Mouse (Mus musculus): ENCODE measurements around the gene Tmem115. TPM values are rescaled to one million over a fixed set of nuclear protein-coding genes. Genes with fewer than 3 reads are reported as not detected.

Tmem115 gene
- polyA plus RNA-seq, 1 experiment from 2014 or later, result 47.6 TPM

- Histone ChIP-seq H3K4me1 (replicated peaks; ENCODE audit: control insufficient read depth, insufficient read depth, low read length) (peaks cover 24% of the 10 kb centered on the region), H3K36me3 (ENCODE audit: control insufficient read depth, insufficient read depth, low read length) (peaks cover 40% of the 10 kb centered on the region), H3K27me3 (replicated peaks; ENCODE audit: control insufficient read depth, insufficient read depth, low read length) (no peaks in the 10 kb centered on the region), H3K4me3 (ENCODE audit: low read depth, low read length) (peak overlapping the region; percentile 87; the same call in 1 of the 2 replicates), H3K9ac (ENCODE audit: low read length) (no peak overlapping the region), H3K27ac (ENCODE audit: low read depth) (no peak overlapping the region), H3K4me2 (ENCODE audit: low read length) (peak overlapping the region; percentile 97), H3K9me3 (ENCODE audit: control insufficient read depth, low read length) (no peaks in the 10 kb centered on the region)
- no peak for ATAC-seq (replicated peaks; ENCODE audit: low FRiP score, low TSS enrichment, low read depth)
- WGBS, result 89% methylated on average over 11 of the region's 11 CpGs
- no peak for DNase-seq (ENCODE audit: low spot score)
These were observed 9.6 kb downstream of the Tmem115 start for GRCm38 (mm10) chr9:107543299-107543698.

- DNase-seq (ENCODE audit: low spot score) (no peak), ATAC-seq (replicated peaks; ENCODE audit: low FRiP score, low TSS enrichment, low read depth) (no peak)
- 97% methylated on average over 17 of the region's 17 CpGs for whole genome bisulfite sequencing
- Histone ChIP-seq H3K27ac (ENCODE audit: low read depth) (no peak overlapping the region), H3K4me3 (ENCODE audit: low read depth, low read length) (no peak overlapping the region), H3K27me3 (replicated peaks; ENCODE audit: control insufficient read depth, insufficient read depth, low read length) (no peaks in the 10 kb centered on the region), H3K9me3 (ENCODE audit: control insufficient read depth, low read length) (no peaks in the 10 kb centered on the region), H3K9ac (ENCODE audit: low read length) (no peak overlapping the region), H3K4me1 (replicated peaks; ENCODE audit: control insufficient read depth, insufficient read depth, low read length) (peaks cover 24% of the 10 kb centered on the region), H3K4me2 (ENCODE audit: low read length) (no peak overlapping the region), H3K36me3 (ENCODE audit: control insufficient read depth, insufficient read depth, low read length) (peaks cover 31% of the 10 kb centered on the region)
These were observed 10.5 kb downstream of the Tmem115 start for GRCm38 (mm10) chr9:107544196-107544700.

GRCm38 (mm10) chr9:107544729-107545128, 11.0 kb downstream of the Tmem115 start:
- WGBS, result 94% methylated on average over 12 of the region's 12 CpGs

GRCm38 (mm10) chr9:107545199-107545598, 11.5 kb downstream of the Tmem115 start:
- Histone ChIP-seq H3K27ac (ENCODE audit: low read depth) (no peak overlapping the region), H3K27me3 (replicated peaks; ENCODE audit: control insufficient read depth, insufficient read depth, low read length) (no peaks in the 10 kb centered on the region), H3K9me3 (ENCODE audit: control insufficient read depth, low read length) (no peaks in the 10 kb centered on the region), H3K4me2 (ENCODE audit: low read length) (no peak overlapping the region), H3K4me3 (ENCODE audit: low read depth, low read length) (no peak overlapping the region), H3K9ac (ENCODE audit: low read length) (no peak overlapping the region), H3K36me3 (ENCODE audit: control insufficient read depth, insufficient read depth, low read length) (peaks cover 22% of the 10 kb centered on the region), H3K4me1 (replicated peaks; ENCODE audit: control insufficient read depth, insufficient read depth, low read length) (peaks cover 24% of the 10 kb centered on the region)
- ATAC-seq (replicated peaks; ENCODE audit: low FRiP score, low TSS enrichment, low read depth) (no peak), DNase-seq (ENCODE audit: low spot score) (no peak)
- WGBS, result 83% methylated on average over 10 of the region's 10 CpGs

More at GRCm38 (mm10) chr9:107544729-107545128, 11.0 kb downstream of the Tmem115 start:
- Histone ChIP-seq H3K36me3 (ENCODE audit: control insufficient read depth, insufficient read depth, low read length) (peaks cover 26% of the 10 kb centered on the region), H3K4me2 (ENCODE audit: low read length) (no peak overlapping the region), H3K4me1 (replicated peaks; ENCODE audit: control insufficient read depth, insufficient read depth, low read length) (peaks cover 24% of the 10 kb centered on the region), H3K27ac (ENCODE audit: low read depth) (no peak overlapping the region), H3K27me3 (replicated peaks; ENCODE audit: control insufficient read depth, insufficient read depth, low read length) (no peaks in the 10 kb centered on the region), H3K9me3 (ENCODE audit: control insufficient read depth, low read length) (no peaks in the 10 kb centered on the region), H3K4me3 (ENCODE audit: low read depth, low read length) (no peak overlapping the region), H3K9ac (ENCODE audit: low read length) (no peak overlapping the region)
- ATAC-seq (replicated peaks; ENCODE audit: low FRiP score, low TSS enrichment, low read depth) (no peak), DNase-seq (ENCODE audit: low spot score) (no peak)

- Histone ChIP-seq H3K9me3 (ENCODE audit: control insufficient read depth, low read length) (no peaks in the 10 kb centered on the region), H3K27ac (ENCODE audit: low read depth) (no peak overlapping the region), H3K27me3 (replicated peaks; ENCODE audit: control insufficient read depth, insufficient read depth, low read length) (no peaks in the 10 kb centered on the region), H3K9ac (ENCODE audit: low read length) (no peak overlapping the region), H3K4me3 (ENCODE audit: low read depth, low read length) (no peak overlapping the region), H3K4me1 (replicated peaks; ENCODE audit: control insufficient read depth, insufficient read depth, low read length) (peaks cover 24% of the 10 kb centered on the region), H3K4me2 (ENCODE audit: low read length) (no peak overlapping the region), H3K36me3 (ENCODE audit: control insufficient read depth, insufficient read depth, low read length) (peaks cover 22% of the 10 kb centered on the region)
- no peak for ATAC-seq (replicated peaks; ENCODE audit: low FRiP score, low TSS enrichment, low read depth)
- 20% methylated on average over 3 of the region's 3 CpGs for WGBS
- peak; percentile 89 for DNase-seq (ENCODE audit: low spot score)
These were observed 11.9 kb downstream of the Tmem115 start for GRCm38 (mm10) chr9:107545602-107546001.

- ATAC-seq (replicated peaks; ENCODE audit: low FRiP score, low TSS enrichment, low read depth), result peak; percentile 43; the same call in 1 of the 2 replicates
- H3K4me3 ChIP-seq (ENCODE audit: low read depth, low read length), result peak within 1 kb of the TSS; percentile 11; the same call in 1 of the 2 replicates
- H3K4me2 ChIP-seq (ENCODE audit: low read length), result peak within 1 kb of the TSS; percentile 38
- H3K27ac ChIP-seq (ENCODE audit: low read depth), result no peak within 1 kb of the TSS
- H3K27me3 ChIP-seq (replicated peaks; ENCODE audit: control insufficient read depth, insufficient read depth, low read length), result no peaks in the 10 kb centered on the region
- no peak within 1 kb of the TSS for H3K9ac ChIP-seq (ENCODE audit: low read length)
- peaks cover 28% of the 10 kb centered on the region for H3K4me1 ChIP-seq (replicated peaks; ENCODE audit: control insufficient read depth, insufficient read depth, low read length)
- DNase-seq (ENCODE audit: low spot score), result peak; percentile 89
- H3K9me3 ChIP-seq (ENCODE audit: control insufficient read depth, low read length), result no peaks in the 10 kb centered on the region
- whole genome bisulfite sequencing, result 2% methylated on average over 20 of the region's 20 CpGs
- peaks cover 22% of the 10 kb centered on the region for H3K36me3 ChIP-seq (ENCODE audit: control insufficient read depth, insufficient read depth, low read length)
These were observed 13.3 kb downstream of the Tmem115 start, which contains the start of gene Zmynd10 for GRCm38 (mm10) chr9:107547026-107547425. Gene Zmynd10 (plus strand): TSS chr9:107547298.

- WGBS, result 85% methylated on average over 5 of the region's 5 CpGs
- H3K9ac ChIP-seq (ENCODE audit: low read length), result no peak overlapping the region
- H3K4me3 ChIP-seq (ENCODE audit: low read depth, low read length), result no peak overlapping the region
- ATAC-seq (replicated peaks; ENCODE audit: low FRiP score, low TSS enrichment, low read depth) (no peak), DNase-seq (ENCODE audit: low spot score) (no peak)
- no peak overlapping the region for H3K4me2 ChIP-seq (ENCODE audit: low read length)
- H3K36me3 ChIP-seq (ENCODE audit: control insufficient read depth, insufficient read depth, low read length), result peaks cover 22% of the 10 kb centered on the region
- peaks cover 33% of the 10 kb centered on the region for H3K4me1 ChIP-seq (replicated peaks; ENCODE audit: control insufficient read depth, insufficient read depth, low read length)
- no peaks in the 10 kb centered on the region for H3K9me3 ChIP-seq (ENCODE audit: control insufficient read depth, low read length)
- H3K27me3 ChIP-seq (replicated peaks; ENCODE audit: control insufficient read depth, insufficient read depth, low read length), result no peaks in the 10 kb centered on the region
- H3K27ac ChIP-seq (ENCODE audit: low read depth), result no peak overlapping the region
These were observed 14.2 kb downstream of the Tmem115 start for GRCm38 (mm10) chr9:107547957-107548356.

- Histone ChIP-seq H3K27me3 (replicated peaks; ENCODE audit: control insufficient read depth, insufficient read depth, low read length) (no peaks in the 10 kb centered on the region), H3K36me3 (ENCODE audit: control insufficient read depth, insufficient read depth, low read length) (peaks cover 17% of the 10 kb centered on the region), H3K4me1 (replicated peaks; ENCODE audit: control insufficient read depth, insufficient read depth, low read length) (peaks cover 40% of the 10 kb centered on the region), H3K27ac (ENCODE audit: low read depth) (no peak overlapping the region), H3K9ac (ENCODE audit: low read length) (no peak overlapping the region), H3K4me2 (ENCODE audit: low read length) (no peak overlapping the region), H3K9me3 (ENCODE audit: control insufficient read depth, low read length) (no peaks in the 10 kb centered on the region), H3K4me3 (ENCODE audit: low read depth, low read length) (no peak overlapping the region)
- no peak for DNase-seq (ENCODE audit: low spot score)
- no peak for ATAC-seq (replicated peaks; ENCODE audit: low FRiP score, low TSS enrichment, low read depth)
- WGBS, result 86% methylated on average over 10 of the region's 10 CpGs
These were observed 15.1 kb downstream of the Tmem115 start for GRCm38 (mm10) chr9:107548820-107549219.

Measured in intestine, embryonic 14.5 days (tissue).